Mouse (Mus musculus) hematopoietic stem cell, adult 5-6 weeks (primary cell): Measurements from ENCODE around the gene Cpt1b. TPM values are rescaled to one million over a fixed set of nuclear protein-coding genes. Genes with fewer than 3 reads are reported as not detected.

Experiments
- ATAC-seq, 2 experiments: fragments of 125-278 bp in 1 of 2; replicated peaks in 1 of 2; 2 replicates each; pipeline ENCODE4 v1.8.0; 2016 to 2017; ENCODE audit warnings: inconsistent platforms in 2 of 2, mild to moderate bottlenecking in 2 of 2, moderate number of reproducible peaks in 2 of 2, low read depth in 1 of 2, moderate TSS enrichment in 1 of 2; ENCODE audit not compliant: low FRiP score in 2 of 2, poor library complexity in 2 of 2, severe bottlenecking in 2 of 2, insufficient read depth in 1 of 2, low TSS enrichment in 1 of 2
- total RNA-seq: library from RNA; stranded (forward); fragments of 172-1452, 232-1000 nt; gene quantifications from 2 replicates; pipeline ENCODE4 v1.2.3, GENCODE M21; 2017

The Cpt1b gene
- total RNA-seq, 1 experiment from 2014 or later = not detected

GRCm38 (mm10) chr15:89373762-89374248 is 51.9 kb downstream of the Cpt1b start, which contains the start of gene Sco2:
TSS of gene Sco2 (minus strand) at chr15:89373846.
- peak; percentile 20 to 47 for ATAC-seq

- ATAC-seq = peak; percentile 74 to 82
Measured at GRCm38 (mm10) chr15:89373027-89373761, 52.5 kb downstream of the Cpt1b start.

- ATAC-seq = no peak
Measured at GRCm38 (mm10) chr15:89372536-89372935, 53.1 kb downstream of the Cpt1b start.

GRCm38 (mm10) chr15:89372068-89372467 is 53.6 kb downstream of the Cpt1b start:
- no peak for ATAC-seq

Other genes starting within 250 kb of the Cpt1b start
- gene Plxnb2, start 245.1 kb downstream of the Cpt1b start, total RNA-seq = 13.9 and 23.7 TPM in 2 replicates
- 3.9 and 4.8 TPM in 2 replicates for gene Dennd6b, start 229.4 kb downstream of the Cpt1b start, total RNA-seq
- gene Ppp6r2, start 214.3 kb downstream of the Cpt1b start, total RNA-seq = 29.1 and 53.6 TPM in 2 replicates
- gene Sbf1, start 110.6 kb downstream of the Cpt1b start, total RNA-seq = 69.9 and 76.7 TPM in 2 replicates
- not detected in 2 replicates for gene Adm2, start 103.1 kb downstream of the Cpt1b start, total RNA-seq
- not detected in 2 replicates for gene Miox, start 91.5 kb downstream of the Cpt1b start, total RNA-seq
- gene Lmf2, start 70.2 kb downstream of the Cpt1b start, total RNA-seq = 15.7 and 17.2 TPM in 2 replicates
- 102 and 104 TPM in 2 replicates for gene Ncaph2, start 70.1 kb downstream of the Cpt1b start, total RNA-seq
- gene Sco2, start 52.0 kb downstream of the Cpt1b start, total RNA-seq = 19.7 and 26.6 TPM in 2 replicates
- gene Tymp, start 48.8 kb downstream of the Cpt1b start, total RNA-seq = not detected in 2 replicates
- gene Odf3b, start 46.6 kb downstream of the Cpt1b start, total RNA-seq = 11.7 and 21.6 TPM in 2 replicates
- 0.10 and 0.38 TPM in 2 replicates for gene Klhdc7b, start 40.9 kb downstream of the Cpt1b start, total RNA-seq
- not detected in 2 replicates for gene Syce3, start 15.4 kb downstream of the Cpt1b start, total RNA-seq
- gene C730034F03Rik, start 3.7 kb upstream of the Cpt1b start, total RNA-seq = 4.9 and 13.3 TPM in 2 replicates
- gene Gm44502, start 3.8 kb upstream of the Cpt1b start, total RNA-seq = not detected in 2 replicates
- 29.7 and 32.6 TPM in 2 replicates for gene Chkb, start 4.0 kb upstream of the Cpt1b start, total RNA-seq
- gene Mapk8ip2, start 28.1 kb upstream of the Cpt1b start, total RNA-seq = not detected in 2 replicates
- gene Arsa, start 51.6 kb upstream of the Cpt1b start, total RNA-seq = 7.1 and 11.3 TPM in 2 replicates
- 4.5 and 12.2 TPM in 2 replicates for gene Shank3, start 73.8 kb upstream of the Cpt1b start, total RNA-seq
- 0.75 TPM in 1 of 2 replicates, not detected in the other for gene Acr, start 142.5 kb upstream of the Cpt1b start, total RNA-seq
- 13.0 TPM in 2 replicates for gene Rabl2, start 166.1 kb upstream of the Cpt1b start, total RNA-seq